Mouse (Mus musculus): Measurements from ENCODE around the gene Otog. TPM values are rescaled to one million over a fixed set of nuclear protein-coding genes. Genes with fewer than 3 reads are reported as not detected.
A peak's percentile ranks its signal among the peaks of the same experiment; 100 is the strongest.

Otog gene
- polyA plus RNA-seq, 1 experiment from 2014 or later, result not detected

GRCm38 (mm10) chr7:46218415-46218814, 22.4 kb upstream of the Otog start:
- H3K27ac ChIP-seq (ENCODE audit: low read depth, low read length), result no peak overlapping the region
- peak; percentile 76 for ATAC-seq (ENCODE audit: low FRiP score)
- no peaks in the 10 kb centered on the region for H3K9me3 ChIP-seq (ENCODE audit: control insufficient read depth, low read length)
- H3K36me3 ChIP-seq (ENCODE audit: control insufficient read depth, insufficient read depth, low read length), result no peaks in the 10 kb centered on the region
- no peak overlapping the region for H3K4me3 ChIP-seq (ENCODE audit: low read depth, low read length)
- H3K9ac ChIP-seq (ENCODE audit: low read length), result no peak overlapping the region
- H3K4me1 ChIP-seq (ENCODE audit: control insufficient read depth, insufficient read depth, low read length), result peaks cover 3% of the 10 kb centered on the region; the same call in 1 of the 2 replicates
- DNase-seq (ENCODE audit: low spot score, missing footprints), result no peak
- 13% methylated on average over 11 of the region's 11 CpGs for WGBS
- H3K27me3 ChIP-seq (ENCODE audit: control insufficient read depth, insufficient read depth, low read length), result no peaks in the 10 kb centered on the region
- 0 out of 2 replicates have a peak overlapping the region, but pooled peaks have one; percentile 7 for H3K4me2 ChIP-seq

GRCm38 (mm10) chr7:46220591-46221129, 20.1 kb upstream of the Otog start:
- no peak overlapping the region for H3K4me3 ChIP-seq (ENCODE audit: low read depth, low read length)
- no peak for DNase-seq (ENCODE audit: low spot score, missing footprints)
- peaks cover 3% of the 10 kb centered on the region; the same call in 1 of the 2 replicates for H3K4me1 ChIP-seq (ENCODE audit: control insufficient read depth, insufficient read depth, low read length)
- no peaks in the 10 kb centered on the region for H3K9me3 ChIP-seq (ENCODE audit: control insufficient read depth, low read length)
- no peak overlapping the region for H3K9ac ChIP-seq (ENCODE audit: low read length)
- no peak overlapping the region for H3K27ac ChIP-seq (ENCODE audit: low read depth, low read length)
- H3K36me3 ChIP-seq (ENCODE audit: control insufficient read depth, insufficient read depth, low read length), result no peaks in the 10 kb centered on the region
- H3K27me3 ChIP-seq (ENCODE audit: control insufficient read depth, insufficient read depth, low read length), result no peaks in the 10 kb centered on the region
- no peak for ATAC-seq (ENCODE audit: low FRiP score)
- WGBS, result 74% methylated on average over 8 of the region's 8 CpGs
- no peak overlapping the region for H3K4me2 ChIP-seq

- H3K4me1 ChIP-seq (ENCODE audit: control insufficient read depth, insufficient read depth, low read length), result peaks cover 7% of the 10 kb centered on the region
- ATAC-seq (ENCODE audit: low FRiP score) (peak; percentile 30; the same call in 1 of the 2 replicates), DNase-seq (ENCODE audit: low spot score, missing footprints) (peak; percentile 91)
- H3K36me3 ChIP-seq (ENCODE audit: control insufficient read depth, insufficient read depth, low read length), result no peaks in the 10 kb centered on the region
- H3K27ac ChIP-seq (ENCODE audit: low read depth, low read length), result no peak overlapping the region
- H3K27me3 ChIP-seq (ENCODE audit: control insufficient read depth, insufficient read depth, low read length), result no peaks in the 10 kb centered on the region
- H3K9ac ChIP-seq (ENCODE audit: low read length), result no peak overlapping the region
- H3K4me2 ChIP-seq, result no peak overlapping the region
- no peak overlapping the region for H3K4me3 ChIP-seq (ENCODE audit: low read depth, low read length)
- H3K9me3 ChIP-seq (ENCODE audit: control insufficient read depth, low read length), result no peaks in the 10 kb centered on the region
- WGBS, result 33% methylated on average over 7 of the region's 7 CpGs
These were observed 14.5 kb upstream of the Otog start for GRCm38 (mm10) chr7:46226253-46226652.

- H3K4me3 ChIP-seq (ENCODE audit: low read depth, low read length), result no peak overlapping the region
These were observed 13.9 kb upstream of the Otog start for GRCm38 (mm10) chr7:46226936-46227335.

GRCm38 (mm10) chr7:46235948-46236347, 4.8 kb upstream of the Otog start:
- Histone ChIP-seq H3K4me3 (ENCODE audit: low read depth, low read length) (no peak overlapping the region), H3K9ac (ENCODE audit: low read length) (no peak overlapping the region), H3K27ac (ENCODE audit: low read depth, low read length) (no peak overlapping the region), H3K4me2 (no peak overlapping the region), H3K36me3 (ENCODE audit: control insufficient read depth, insufficient read depth, low read length) (no peaks in the 10 kb centered on the region), H3K27me3 (ENCODE audit: control insufficient read depth, insufficient read depth, low read length) (no peaks in the 10 kb centered on the region), H3K4me1 (ENCODE audit: control insufficient read depth, insufficient read depth, low read length) (no peaks in the 10 kb centered on the region; the same call in 1 of the 2 replicates), H3K9me3 (ENCODE audit: control insufficient read depth, low read length) (no peaks in the 10 kb centered on the region)
- ATAC-seq (ENCODE audit: low FRiP score), result peak; percentile 50; the same call in 1 of the 2 replicates
- no peak for DNase-seq (ENCODE audit: low spot score, missing footprints)
- 53% methylated on average over 18 of the region's 18 CpGs for WGBS

More at GRCm38 (mm10) chr7:46226936-46227335, 13.9 kb upstream of the Otog start:
- Histone ChIP-seq H3K4me2 (no peak overlapping the region), H3K9ac (ENCODE audit: low read length) (no peak overlapping the region), H3K4me1 (ENCODE audit: control insufficient read depth, insufficient read depth, low read length) (peaks cover 7% of the 10 kb centered on the region), H3K9me3 (ENCODE audit: control insufficient read depth, low read length) (no peaks in the 10 kb centered on the region), H3K27ac (ENCODE audit: low read depth, low read length) (no peak overlapping the region), H3K36me3 (ENCODE audit: control insufficient read depth, insufficient read depth, low read length) (no peaks in the 10 kb centered on the region), H3K27me3 (ENCODE audit: control insufficient read depth, insufficient read depth, low read length) (no peaks in the 10 kb centered on the region)
- no peak for ATAC-seq (ENCODE audit: low FRiP score)
- WGBS, result 80% methylated on average over 4 of the region's 4 CpGs
- no peak for DNase-seq (ENCODE audit: low spot score, missing footprints)

- Histone ChIP-seq H3K27ac (ENCODE audit: low read depth, low read length) (no peak overlapping the region), H3K27me3 (ENCODE audit: control insufficient read depth, insufficient read depth, low read length) (no peaks in the 10 kb centered on the region), H3K4me2 (no peak overlapping the region), H3K4me1 (ENCODE audit: control insufficient read depth, insufficient read depth, low read length) (no peaks in the 10 kb centered on the region; the same call in 1 of the 2 replicates), H3K9me3 (ENCODE audit: control insufficient read depth, low read length) (no peaks in the 10 kb centered on the region), H3K9ac (ENCODE audit: low read length) (no peak overlapping the region), H3K4me3 (ENCODE audit: low read depth, low read length) (no peak overlapping the region), H3K36me3 (ENCODE audit: control insufficient read depth, insufficient read depth, low read length) (no peaks in the 10 kb centered on the region)
- no peak for DNase-seq (ENCODE audit: low spot score, missing footprints)
- WGBS, result 76% methylated on average over 15 of the region's 15 CpGs
- ATAC-seq (ENCODE audit: low FRiP score), result no peak
These were observed 4.4 kb upstream of the Otog start for GRCm38 (mm10) chr7:46236363-46236762.

GRCm38 (mm10) chr7:46237192-46237591, 3.6 kb upstream of the Otog start:
- Histone ChIP-seq H3K27ac (ENCODE audit: low read depth, low read length) (no peak overlapping the region), H3K4me1 (ENCODE audit: control insufficient read depth, insufficient read depth, low read length) (no peaks in the 10 kb centered on the region; the same call in 1 of the 2 replicates), H3K27me3 (ENCODE audit: control insufficient read depth, insufficient read depth, low read length) (no peaks in the 10 kb centered on the region), H3K36me3 (ENCODE audit: control insufficient read depth, insufficient read depth, low read length) (no peaks in the 10 kb centered on the region), H3K4me3 (ENCODE audit: low read depth, low read length) (no peak overlapping the region), H3K9ac (ENCODE audit: low read length) (no peak overlapping the region), H3K4me2 (no peak overlapping the region), H3K9me3 (ENCODE audit: control insufficient read depth, low read length) (no peaks in the 10 kb centered on the region)
- ATAC-seq (ENCODE audit: low FRiP score), result no peak
- WGBS, result 81% methylated on average over 7 of the region's 7 CpGs
- no peak for DNase-seq (ENCODE audit: low spot score, missing footprints)

- no peaks in the 10 kb centered on the region; the same call in 1 of the 2 replicates for H3K4me1 ChIP-seq (ENCODE audit: control insufficient read depth, insufficient read depth, low read length)
- no peaks in the 10 kb centered on the region for H3K27me3 ChIP-seq (ENCODE audit: control insufficient read depth, insufficient read depth, low read length)
- H3K4me3 ChIP-seq (ENCODE audit: low read depth, low read length), result no peak within 1 kb of the TSS
- DNase-seq (ENCODE audit: low spot score, missing footprints) (no peak), ATAC-seq (ENCODE audit: low FRiP score) (no peak)
- no peak within 1 kb of the TSS for H3K9ac ChIP-seq (ENCODE audit: low read length)
- H3K27ac ChIP-seq (ENCODE audit: low read depth, low read length), result no peak within 1 kb of the TSS
- no peaks in the 10 kb centered on the region for H3K36me3 ChIP-seq (ENCODE audit: control insufficient read depth, insufficient read depth, low read length)
- no peak within 1 kb of the TSS for H3K4me2 ChIP-seq
- 20% methylated on average over 9 of the region's 10 CpGs for WGBS
- no peaks in the 10 kb centered on the region for H3K9me3 ChIP-seq (ENCODE audit: control insufficient read depth, low read length)
These were observed 2.4 kb upstream of the Otog start, which contains the start of gene Ush1c for GRCm38 (mm10) chr7:46238346-46238745. Gene Ush1c, minus strand, starts transcription at chr7:46238503.

- 88% methylated on average over 4 of the region's 4 CpGs for WGBS
- Histone ChIP-seq H3K27ac (ENCODE audit: low read depth, low read length) (no peak overlapping the region), H3K4me2 (no peak overlapping the region)
These were observed 696 bp upstream of the Otog start for GRCm38 (mm10) chr7:46240091-46240490.

More at GRCm38 (mm10) chr7:46240091-46240490, 696 bp upstream of the Otog start:
- H3K9me3 ChIP-seq (ENCODE audit: control insufficient read depth, low read length), result no peaks in the 10 kb centered on the region
- no peak overlapping the region for H3K9ac ChIP-seq (ENCODE audit: low read length)
- H3K4me1 ChIP-seq (ENCODE audit: control insufficient read depth, insufficient read depth, low read length), result no peaks in the 10 kb centered on the region; the same call in 1 of the 2 replicates
- no peaks in the 10 kb centered on the region for H3K27me3 ChIP-seq (ENCODE audit: control insufficient read depth, insufficient read depth, low read length)
- DNase-seq (ENCODE audit: low spot score, missing footprints) (no peak), ATAC-seq (ENCODE audit: low FRiP score) (no peak)
- no peak overlapping the region for H3K4me3 ChIP-seq (ENCODE audit: low read depth, low read length)
- H3K36me3 ChIP-seq (ENCODE audit: control insufficient read depth, insufficient read depth, low read length), result no peaks in the 10 kb centered on the region

Measured in midbrain, embryonic 11.5 days (tissue).